In genomic region chr16:45743591-45744144, GRCm38 (mm10) we compare ENCODE assay signal across 8 mouse cellular contexts. TPM values are rescaled to one million over a fixed set of nuclear protein-coding genes. Genes with fewer than 3 reads are reported as not detected.
DNase-seq lines count a peak whose midpoint lies in the region; ATAC-seq and TF ChIP-seq lines count a peak whose summit lies in the region.

No protein-coding gene starts in this region.

- no peaks in the 10 kb centered on the region for H3K4me1 ChIP-seq in intestine, postnatal 0 days (replicated peaks; ENCODE audit: control insufficient read depth, insufficient read depth, low read length)
- H3K4me1 ChIP-seq in intestine, embryonic 16.5 days (ENCODE audit: control insufficient read depth, insufficient read depth, low read length) = peaks cover 12% of the 10 kb centered on the region; the same call in 1 of the 2 replicates
- H3K4me1 ChIP-seq in forebrain, embryonic 16.5 days (replicated peaks; ENCODE audit: control insufficient read depth, insufficient read depth, low read length) = peaks cover 14% of the 10 kb centered on the region
- peaks cover 10% of the 10 kb centered on the region; the same call in 1 of the 2 replicates for H3K4me1 ChIP-seq in midbrain, embryonic 11.5 days (ENCODE audit: control insufficient read depth, insufficient read depth, low read length)

- in situ Hi-C loops in Patski (cut with MboI; ENCODE audit: low pct_unique_long_range_greater_than_20kb) = no loop called here

- peak overlapping the region; percentile 76 for H3K4me2 ChIP-seq in intestine, postnatal 0 days (replicated peaks; ENCODE audit: low read depth)
- no peak overlapping the region for H3K4me2 ChIP-seq in intestine, embryonic 16.5 days (ENCODE audit: low read depth, low read length)
- H3K4me2 ChIP-seq in forebrain, embryonic 16.5 days (ENCODE audit: low read length) = peak overlapping the region; percentile 59
- H3K4me2 ChIP-seq in midbrain, embryonic 11.5 days = no peak overlapping the region; the same call in 1 of the 2 replicates

- no peaks in the 10 kb centered on the region for H3K9me3 ChIP-seq in intestine, postnatal 0 days (ENCODE audit: control insufficient read depth)
- H3K9me3 ChIP-seq in intestine, embryonic 16.5 days (ENCODE audit: control insufficient read depth, low read length) = no peaks in the 10 kb centered on the region
- H3K9me3 ChIP-seq in forebrain, embryonic 16.5 days (ENCODE audit: control insufficient read depth, low read length) = no peaks in the 10 kb centered on the region
- no peaks in the 10 kb centered on the region for H3K9me3 ChIP-seq in midbrain, embryonic 11.5 days (ENCODE audit: control insufficient read depth, low read length)

- no peak for ATAC-seq in intestine, postnatal 0 days
- no peak for ATAC-seq in intestine, embryonic 16.5 days
- no peak for ATAC-seq in Patski
- ATAC-seq in forebrain, embryonic 16.5 days = no peak
- ATAC-seq in midbrain, embryonic 11.5 days (ENCODE audit: low FRiP score) = peak; percentile 14; the same call in 1 of the 2 replicates

- no peaks in the 10 kb centered on the region for H3K27me3 ChIP-seq in intestine, postnatal 0 days (replicated peaks; ENCODE audit: control insufficient read depth, insufficient read depth, low read length)
- H3K27me3 ChIP-seq in intestine, embryonic 16.5 days (replicated peaks; ENCODE audit: control insufficient read depth, insufficient read depth, low read length) = no peaks in the 10 kb centered on the region
- H3K27me3 ChIP-seq in Patski = no peaks in the 10 kb centered on the region
- no peaks in the 10 kb centered on the region for H3K27me3 ChIP-seq in forebrain, embryonic 16.5 days (replicated peaks; ENCODE audit: control insufficient read depth, insufficient read depth, low read length)
- H3K27me3 ChIP-seq in midbrain, embryonic 11.5 days (ENCODE audit: control insufficient read depth, insufficient read depth, low read length) = no peaks in the 10 kb centered on the region

- no peaks in the 10 kb centered on the region for H3K36me3 ChIP-seq in intestine, postnatal 0 days (ENCODE audit: control insufficient read depth, insufficient read depth)
- H3K36me3 ChIP-seq in intestine, embryonic 16.5 days (ENCODE audit: control insufficient read depth, insufficient read depth, low read length) = no peaks in the 10 kb centered on the region
- H3K36me3 ChIP-seq in forebrain, embryonic 16.5 days (ENCODE audit: control insufficient read depth, insufficient read depth) = no peaks in the 10 kb centered on the region
- H3K36me3 ChIP-seq in midbrain, embryonic 11.5 days (ENCODE audit: control insufficient read depth, insufficient read depth, low read length) = no peaks in the 10 kb centered on the region

- POLR2A ChIA-PET in Patski (lab: Charles Lee) = interaction anchor here (1.0 kb wide), 1 partner anchor 100 kb away, joined by 3 read pairs; no protein-coding TSS in a partner anchor

- CTCF ChIA-PET in Patski (lab: Charles Lee) = interaction anchor here (1.1 kb wide), 1 partner anchor 224 kb away, joined by 3 read pairs; no protein-coding TSS in a partner anchor

- WGBS in intestine, postnatal 0 days = 60% methylated on average over 4 of the region's 4 CpGs
- 59% methylated on average over 4 of the region's 4 CpGs for WGBS in intestine, embryonic 16.5 days
- 71% methylated on average over 4 of the region's 4 CpGs for WGBS in forebrain, embryonic 16.5 days
- 68% methylated on average over 4 of the region's 4 CpGs for WGBS in midbrain, embryonic 11.5 days

- no peak overlapping the region for H3K9ac ChIP-seq in intestine, postnatal 0 days (ENCODE audit: low read depth, low read length)
- H3K9ac ChIP-seq in intestine, embryonic 16.5 days (ENCODE audit: low read depth, low read length) = no peak overlapping the region
- H3K9ac ChIP-seq in forebrain, embryonic 16.5 days (replicated peaks; ENCODE audit: low read depth, low read length) = no peak overlapping the region
- no peak overlapping the region for H3K9ac ChIP-seq in midbrain, embryonic 11.5 days (ENCODE audit: low read length)

- no peak overlapping the region for H3K4me3 ChIP-seq in intestine, postnatal 0 days (ENCODE audit: low read depth, low read length)
- no peak overlapping the region for H3K4me3 ChIP-seq in intestine, embryonic 16.5 days (ENCODE audit: low read length)
- no peak overlapping the region for H3K4me3 ChIP-seq in forebrain, embryonic 16.5 days (replicated peaks; ENCODE audit: low read length)
- no peak overlapping the region for H3K4me3 ChIP-seq in midbrain, embryonic 11.5 days (ENCODE audit: low read depth, low read length)

- H3K27ac ChIP-seq in intestine, postnatal 0 days (ENCODE audit: low read depth, low read length) = no peak overlapping the region
- no peak overlapping the region for H3K27ac ChIP-seq in intestine, embryonic 16.5 days (ENCODE audit: low read length)
- peak overlapping the region; percentile 83; the same call in 1 of the 2 replicates for H3K27ac ChIP-seq in forebrain, embryonic 16.5 days (ENCODE audit: low read length)
- H3K27ac ChIP-seq in midbrain, embryonic 11.5 days (ENCODE audit: low read depth, low read length) = peak overlapping the region; percentile 69

- no peak for DNase-seq in Patski (ENCODE audit: low read depth, low spot score)
- no peak for DNase-seq in midbrain, embryonic 11.5 days (ENCODE audit: low spot score, missing footprints)
- DNase-seq in thymus, postnatal 36 days = no peak
- no peak for DNase-seq in left cerebral cortex, adult 11 months (ENCODE audit: low spot score)
- DNase-seq in left cerebral cortex, adult 9 months (ENCODE audit: low spot score in 2 of 2) = no peak

- peak; percentile 13; the same call in 1 of the 2 replicates for TF ChIP-seq CTCF in intestine, postnatal 0 days (IDR thresholded peaks at IDR 0.05; ENCODE audit: low read depth)
- TF ChIP-seq CTCF in Patski (IDR thresholded peaks at IDR 0.05) = peak; percentile 26

RNA-seq across cellular contexts. Expression of gene Abhd10, which starts 0.9 kb away (rescaled TPM):
- 22.4 and 24.6 TPM in 2 replicates for polyA plus RNA-seq in intestine, postnatal 0 days (2015; fragmentation: Nextera tagmentation; extraction: Ambion mirVana)
- 29.3 and 35.2 TPM in 2 replicates for polyA plus RNA-seq in intestine, embryonic 16.5 days (2015; fragmentation: Nextera tagmentation; extraction: Ambion mirVana)
- polyA plus RNA-seq in Patski (2021) = 17.3 TPM
- 42.1 and 42.7 TPM in 2 replicates for polyA plus RNA-seq in forebrain, embryonic 16.5 days (2015; fragmentation: Nextera tagmentation; extraction: Ambion mirVana)
- polyA plus RNA-seq in midbrain, embryonic 11.5 days (2014; fragmentation: Nextera tagmentation; extraction: Ambion mirVana) = 48.2 and 48.5 TPM in 2 replicates

RNA-seq across cellular contexts. Expression of gene Tagln3, which starts 19.3 kb away (rescaled TPM):
- polyA plus RNA-seq in intestine, postnatal 0 days (2015; fragmentation: Nextera tagmentation; extraction: Ambion mirVana) = 10.7 and 13.7 TPM in 2 replicates
- polyA plus RNA-seq in intestine, embryonic 16.5 days (2015; fragmentation: Nextera tagmentation; extraction: Ambion mirVana) = 21.0 and 24.7 TPM in 2 replicates
- 0.35 TPM for polyA plus RNA-seq in Patski (2021)
- 455 and 473 TPM in 2 replicates for polyA plus RNA-seq in forebrain, embryonic 16.5 days (2015; fragmentation: Nextera tagmentation; extraction: Ambion mirVana)
- polyA plus RNA-seq in midbrain, embryonic 11.5 days (2014; fragmentation: Nextera tagmentation; extraction: Ambion mirVana) = 320 and 334 TPM in 2 replicates

RNA-seq across cellular contexts. Expression of gene Tmprss7, which starts 50.2 kb away (rescaled TPM):
- 0.21 and 0.22 TPM in 2 replicates for polyA plus RNA-seq in intestine, postnatal 0 days (2015; fragmentation: Nextera tagmentation; extraction: Ambion mirVana)
- 0.12 and 0.15 TPM in 2 replicates for polyA plus RNA-seq in intestine, embryonic 16.5 days (2015; fragmentation: Nextera tagmentation; extraction: Ambion mirVana)
- not detected for polyA plus RNA-seq in Patski (2021)
- polyA plus RNA-seq in forebrain, embryonic 16.5 days (2015; fragmentation: Nextera tagmentation; extraction: Ambion mirVana) = 0.58 and 0.75 TPM in 2 replicates
- 0.18 and 0.32 TPM in 2 replicates for polyA plus RNA-seq in midbrain, embryonic 11.5 days (2014; fragmentation: Nextera tagmentation; extraction: Ambion mirVana)

Comparison
In these comparisons a context has a peak if more than half of its experiments do, and no peak if none do; other contexts are left out.
1. H3K4me2 ChIP-seq: peak in intestine, postnatal 0 days (single experiment) and forebrain, embryonic 16.5 days (single experiment); none in intestine, embryonic 16.5 days (single experiment) and midbrain, embryonic 11.5 days (single experiment).
2. H3K27ac ChIP-seq: peak in forebrain, embryonic 16.5 days (single experiment) and midbrain, embryonic 11.5 days (single experiment); none in intestine, postnatal 0 days (single experiment) and intestine, embryonic 16.5 days (single experiment).
3. RNA of gene Tagln3, which starts 19.3 kb away (polyA plus RNA-seq): 455 to 473 TPM in forebrain, embryonic 16.5 days and 320 to 334 TPM in midbrain, embryonic 11.5 days; 21.0 to 24.7 TPM in intestine, embryonic 16.5 days, 10.7 to 13.7 TPM in intestine, postnatal 0 days and 0.35 TPM in Patski (single experiment); every median in the first group is over 10 times any median in the second.